Mouse (Mus musculus) spleen, adult 2 months (tissue): ENCODE results near the gene Tph1. TPM values are rescaled to one million over a fixed set of nuclear protein-coding genes. Genes with fewer than 3 reads are reported as not detected.

Experiments
- DNase-seq, 2 experiments: peaks; one replicate each; pipeline versions ENCODE4 v3.0.0 to v3.0.0-alpha.2; 2012 to 2021; ENCODE audit warnings: low spot score in 2 of 2, low read depth in 1 of 2
- H3K27ac ChIP-seq: fragments of 200-500 bp; 2 replicates; pipeline ENCODE4 v1.5.1; 2012; ENCODE audit warnings: low read length, inconsistent platforms; ENCODE audit not compliant: insufficient read depth
- H3K27me3 ChIP-seq: fragments of 200-500 bp; 2 replicates; pipeline ENCODE4 v1.6.1; 2012; ENCODE audit warnings: mild to moderate bottlenecking, moderate library complexity, low read length, inconsistent platforms; ENCODE audit not compliant: control insufficient read depth, insufficient read depth
- H3K36me3 ChIP-seq: fragments of 200-500 bp; 2 replicates; pipeline ENCODE4 v1.6.1; 2012; ENCODE audit warnings: mild to moderate bottlenecking, low read length, inconsistent platforms; ENCODE audit not compliant: control insufficient read depth, insufficient read depth
- H3K4me1 ChIP-seq: fragments of 200-500 bp; 2 replicates; pipeline ENCODE4 v1.6.1; 2011; ENCODE audit warnings: inconsistent platforms; ENCODE audit not compliant: control insufficient read depth, insufficient read depth, insufficient read length
- H3K4me3 ChIP-seq: fragments of 200-500 bp; 2 replicates; pipeline ENCODE4 v1.5.1; 2011; ENCODE audit warnings: mild to moderate bottlenecking, inconsistent platforms; ENCODE audit not compliant: insufficient read depth, insufficient read length; ENCODE audit errors: extremely low read depth
- CTCF ChIP-seq: fragments of 200-500 bp; IDR thresholded peaks from 2 replicates; pipeline ENCODE4 v1.5.1; 2011; ENCODE audit warnings: mild to moderate bottlenecking, inconsistent platforms; ENCODE audit not compliant: insufficient read depth, insufficient read length, insufficient replicate concordance; ENCODE audit errors: extremely low read depth
- POLR2A ChIP-seq: fragments of 200-500 bp; IDR thresholded peaks from 2 replicates; pipeline ENCODE4 v1.6.1; 2011; ENCODE audit warnings: low read depth, low read length, inconsistent platforms
- WGBS: fragments of 180-500 bp; shearing (Covaris S2); methylation state at CpG from one replicate; pipeline ENCODE4 v1.1.7; 2018; 5-methylcytosine and 5-hydroxymethylcytosine counted together
- polyA plus RNA-seq: library from polyadenylated mRNA; depleted of rRNA; stranded (reverse); fragments of >200 nt; gene quantifications from 2 replicates; pipeline ENCODE4 v1.2.3, GENCODE M21; 2012

Gene Tph1
- polyA plus RNA-seq, 1 experiment: not detected

DNA sequence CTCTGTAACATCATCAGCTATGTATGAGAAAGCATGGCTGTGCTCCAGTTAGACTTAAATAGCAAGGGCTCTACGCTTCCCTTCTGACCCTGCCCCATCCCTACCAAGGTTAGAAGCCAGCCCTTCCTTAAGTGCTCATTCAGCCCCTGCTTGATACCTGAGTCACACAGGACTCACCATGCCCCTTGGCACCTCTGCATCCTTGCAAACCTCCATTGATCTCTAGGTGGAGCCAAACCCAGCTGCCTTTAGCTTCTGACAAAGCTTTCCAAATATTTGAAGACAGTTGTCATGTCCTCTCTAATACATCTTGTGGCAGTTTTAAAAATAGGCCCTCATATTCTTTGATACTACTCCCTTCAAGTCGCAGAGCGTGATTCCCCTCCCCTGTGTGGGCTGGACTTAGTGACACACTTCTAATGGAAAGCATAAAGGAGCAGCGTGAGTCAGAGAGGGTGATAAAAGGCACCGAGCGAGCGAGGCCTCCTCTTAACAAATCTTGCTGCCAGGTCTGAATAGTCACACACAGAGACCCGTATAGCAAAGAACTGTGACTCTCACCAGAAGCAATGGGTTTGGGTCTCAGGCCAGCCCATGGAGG, 43.9 kb downstream of the Tph1 start:
- Histone ChIP-seq H3K27me3 (no peaks in the 10 kb centered on the region), H3K36me3 (peaks cover 4% of the 10 kb centered on the region), H3K4me1 (no peaks in the 10 kb centered on the region; the same call in 1 of the 2 replicates), H3K27ac (no peak overlapping the region), H3K4me3 (no peak overlapping the region)
- WGBS: 91% methylated on average over 8 of the region's 8 CpGs
- DNase-seq: no peak
- no peak for TF ChIP-seq CTCF
- TF ChIP-seq POLR2A: no peak

DNA sequence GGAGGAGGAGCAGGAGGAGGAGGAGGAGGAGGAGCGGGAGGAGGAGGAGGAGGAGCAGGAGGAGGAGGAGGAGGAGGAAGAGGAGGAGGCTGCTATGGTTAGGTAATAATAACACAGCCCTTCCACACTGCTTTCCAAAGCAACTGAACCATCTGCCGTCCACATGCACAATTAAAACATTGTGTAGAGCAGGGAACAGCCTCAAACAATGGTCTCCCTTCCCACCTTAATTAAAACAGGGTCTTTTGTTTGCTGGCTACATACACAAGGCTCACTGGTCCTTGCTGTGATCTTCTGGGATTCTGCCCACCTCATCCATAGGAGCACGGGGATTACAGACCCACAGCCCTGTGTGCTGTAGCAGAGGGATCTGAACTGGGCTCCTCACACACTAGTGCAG, 48.4 kb downstream of the Tph1 start:
- peaks cover 12% of the 10 kb centered on the region for H3K36me3 ChIP-seq
- no peaks in the 10 kb centered on the region for H3K27me3 ChIP-seq
- no peak overlapping the region for H3K4me3 ChIP-seq
- DNase-seq: no peak
- no peak overlapping the region for H3K27ac ChIP-seq
- WGBS: 97% methylated on average over 2 of the region's 3 CpGs
- TF ChIP-seq CTCF (no peak), POLR2A (no peak)
- H3K4me1 ChIP-seq: no peaks in the 10 kb centered on the region

DNA sequence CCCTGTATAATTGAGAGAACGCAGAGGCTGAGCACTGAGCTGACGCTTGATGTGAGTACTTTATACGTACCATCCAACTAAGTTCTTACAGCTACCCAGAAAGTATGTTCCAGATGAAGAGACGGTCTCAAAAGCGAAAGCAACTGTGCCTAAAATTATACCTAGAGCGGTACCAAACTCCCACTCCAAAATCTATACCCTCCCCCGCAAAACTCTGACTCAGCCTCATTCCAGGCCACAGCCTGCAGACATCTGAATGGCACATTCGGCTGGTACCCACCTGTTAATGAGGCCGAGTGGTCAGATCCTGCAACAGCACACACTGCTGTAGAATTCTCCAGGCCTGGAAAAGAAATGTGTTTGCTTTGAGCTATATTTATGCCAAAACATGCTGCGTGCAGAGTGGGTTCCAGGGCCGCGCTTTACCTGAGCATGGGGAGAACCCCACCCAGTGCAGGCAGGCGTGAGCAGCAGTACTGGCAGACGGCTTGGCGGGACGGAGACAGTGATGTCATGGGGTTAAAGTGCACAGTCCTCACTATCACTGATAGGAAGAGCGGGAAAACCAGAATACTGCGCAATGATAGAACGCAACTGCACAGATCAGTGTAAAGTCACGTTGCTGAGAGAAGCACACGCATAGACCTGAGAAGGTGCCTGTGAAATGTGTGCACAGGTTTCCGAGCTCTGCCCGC, 53.8 kb downstream of the Tph1 start:
- Histone ChIP-seq H3K27me3 (no peaks in the 10 kb centered on the region), H3K27ac (no peak overlapping the region), H3K4me1 (no peaks in the 10 kb centered on the region; the same call in 1 of the 2 replicates), H3K36me3 (peaks cover 13% of the 10 kb centered on the region), H3K4me3 (no peak overlapping the region)
- WGBS: 94% methylated on average over 23 of the region's 23 CpGs
- DNase-seq: no peak
- TF ChIP-seq POLR2A (no peak), CTCF (no peak)

DNA sequence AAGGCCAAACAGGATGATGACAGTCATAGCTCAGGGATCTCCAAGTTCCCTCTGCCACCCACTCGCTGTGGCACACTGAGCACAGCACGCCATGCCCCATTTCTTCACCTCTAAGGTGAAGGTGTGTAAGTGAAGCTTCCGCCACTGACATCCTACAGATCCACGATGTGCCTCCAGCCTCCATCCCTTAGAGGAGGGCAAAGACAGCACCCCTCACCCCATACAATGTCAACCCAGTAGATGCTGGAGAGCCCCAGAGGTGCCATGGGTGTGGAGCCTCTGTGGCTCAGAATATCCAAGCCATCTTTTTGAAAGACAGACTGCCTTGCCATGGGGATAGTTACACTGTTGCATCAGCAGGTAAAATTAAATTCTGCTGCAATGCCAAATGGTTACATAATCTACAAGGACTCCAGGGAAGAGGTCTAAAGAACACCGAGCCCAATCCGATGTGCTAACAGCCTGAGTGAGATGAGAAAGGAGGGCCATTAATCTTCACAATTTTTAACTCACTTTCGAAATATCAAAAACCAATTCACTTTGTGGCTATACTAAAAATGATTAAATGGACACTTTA, 55.8 kb downstream of the Tph1 start:
- peaks cover 16% of the 10 kb centered on the region for H3K36me3 ChIP-seq
- WGBS: 96% methylated on average over 7 of the region's 7 CpGs

DNA sequence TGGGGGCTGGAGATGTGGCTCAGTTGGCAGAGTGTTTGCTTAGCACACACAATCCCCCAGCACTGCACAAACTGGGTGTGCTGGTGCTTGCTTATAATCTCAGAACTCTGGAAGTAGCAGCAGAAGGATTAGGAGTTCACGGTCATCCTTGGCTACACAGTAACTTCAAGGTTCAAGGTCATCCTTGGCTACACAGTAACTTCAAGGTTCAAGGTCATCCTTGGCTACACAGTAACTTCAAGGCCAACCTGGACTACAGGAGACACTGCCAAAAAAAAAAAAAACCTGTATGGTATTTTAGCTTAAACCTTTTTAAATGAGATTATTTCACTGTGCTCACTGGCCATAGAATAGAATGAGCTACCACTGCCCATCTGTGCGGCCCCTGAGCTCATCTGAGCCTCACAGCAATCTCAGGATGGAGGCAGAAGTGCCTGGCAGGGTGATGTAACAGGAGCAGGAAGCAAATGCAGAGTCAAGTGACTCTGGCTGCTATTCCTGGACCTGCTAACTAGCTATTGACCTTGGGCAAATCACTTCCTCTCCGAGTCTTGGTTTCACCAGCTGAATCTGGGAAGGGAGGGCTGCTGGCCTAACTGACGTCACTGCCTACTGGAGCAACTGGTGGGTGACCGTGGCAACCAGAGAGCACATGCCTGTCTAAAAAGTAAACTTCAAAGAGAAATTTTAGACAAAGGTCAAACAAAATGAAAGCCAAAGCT, 56.9 kb downstream of the Tph1 start:
- Histone ChIP-seq H3K27me3 (no peaks in the 10 kb centered on the region), H3K36me3 (peaks cover 11% of the 10 kb centered on the region), H3K27ac (no peak overlapping the region), H3K4me3 (no peak overlapping the region), H3K4me1 (no peaks in the 10 kb centered on the region; the same call in 1 of the 2 replicates)
- 40% methylated on average over 5 of the region's 5 CpGs for WGBS
- DNase-seq: no peak
- TF ChIP-seq POLR2A (no peak), CTCF (no peak)

More for the DNA sequence above, 55.8 kb downstream of the Tph1 start:
- H3K4me1 ChIP-seq: no peaks in the 10 kb centered on the region; the same call in 1 of the 2 replicates
- TF ChIP-seq POLR2A (no peak), CTCF (no peak)
- H3K27me3 ChIP-seq: no peaks in the 10 kb centered on the region
- no peak for DNase-seq
- no peak overlapping the region for H3K27ac ChIP-seq
- H3K4me3 ChIP-seq: no peak overlapping the region

DNA sequence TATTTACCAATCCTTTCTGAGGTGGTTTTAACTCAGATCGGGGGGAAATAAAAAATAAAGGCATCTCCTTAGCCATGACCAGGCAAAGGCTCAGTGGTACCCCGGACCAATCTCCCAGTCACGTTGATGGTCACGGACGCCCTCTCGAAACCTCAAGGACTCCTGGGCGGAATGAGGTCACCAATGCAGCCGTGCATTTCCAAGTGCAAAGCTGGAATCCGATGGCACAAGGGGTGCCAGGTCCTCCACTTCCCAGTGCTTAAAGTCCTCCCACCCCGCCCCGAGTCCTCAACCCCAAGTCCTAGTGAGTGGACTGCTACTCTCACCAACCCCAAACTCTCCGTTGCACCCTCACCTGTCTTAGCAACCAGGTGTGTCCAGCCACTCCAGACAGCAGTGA, 58.1 kb downstream of the Tph1 start:
- Histone ChIP-seq H3K4me3 (no peak overlapping the region), H3K36me3 (peaks cover 7% of the 10 kb centered on the region), H3K27ac (no peak overlapping the region), H3K4me1 (no peaks in the 10 kb centered on the region; the same call in 1 of the 2 replicates), H3K27me3 (no peaks in the 10 kb centered on the region)
- WGBS: 95% methylated on average over 12 of the region's 12 CpGs
- no peak for DNase-seq
- TF ChIP-seq POLR2A (no peak), CTCF (no peak)

DNA sequence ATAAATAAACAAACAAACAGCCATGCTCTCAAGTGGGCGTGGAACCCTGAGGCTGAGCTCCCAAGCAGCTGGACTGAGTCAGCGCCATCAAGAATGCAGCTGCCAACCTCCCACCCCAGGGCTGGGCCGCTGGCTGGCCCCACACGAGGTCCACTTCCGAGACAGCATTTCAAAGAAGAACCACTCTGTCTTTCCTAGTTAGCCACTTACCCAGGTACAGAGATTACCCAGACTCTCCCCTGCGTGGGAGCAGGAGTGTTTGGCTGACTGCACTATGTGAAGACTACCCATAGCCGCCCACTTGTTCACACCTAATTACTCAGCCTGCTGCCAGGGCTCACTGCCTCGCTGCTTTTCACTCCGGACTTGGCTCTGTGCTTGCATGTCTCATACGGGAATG, 59.2 kb downstream of the Tph1 start:
- no peak overlapping the region for H3K27ac ChIP-seq
- no peaks in the 10 kb centered on the region for H3K27me3 ChIP-seq
- 0 out of 2 replicates have a peak, but pooled peaks cover 3% of the 10 kb centered on the region for H3K36me3 ChIP-seq
- DNase-seq: no peak
- no peak overlapping the region for H3K4me3 ChIP-seq
- 94% methylated on average over 10 of the region's 10 CpGs for WGBS
- H3K4me1 ChIP-seq: no peaks in the 10 kb centered on the region; the same call in 1 of the 2 replicates
- TF ChIP-seq CTCF (no peak), POLR2A (no peak)
